Mouse (Mus musculus): ENCODE data around the gene Ldhal6b. TPM values are rescaled to one million over a fixed set of nuclear protein-coding genes. Genes with fewer than 3 reads are reported as not detected.

The Ldhal6b gene
- polyA plus RNA-seq, 1 experiment = 1.3 TPM

- no peaks in the 10 kb centered on the region for H3K36me3 ChIP-seq (ENCODE audit: control insufficient read depth, insufficient read depth, low read length, poor library complexity, severe bottlenecking)
- H3K9me3 ChIP-seq (replicated peaks; ENCODE audit: control insufficient read depth, insufficient read depth, low read length, poor library complexity, severe bottlenecking) = peaks cover 4% of the 10 kb centered on the region; the same call in 1 of the 2 replicates
- peaks cover 3% of the 10 kb centered on the region for H3K4me1 ChIP-seq (ENCODE audit: control insufficient read depth, insufficient read depth, low read length)
- TF ChIP-seq POLR2A (IDR thresholded peaks at IDR 0.05; ENCODE audit: insufficient read depth, low read length) (no peak), CTCF (IDR thresholded peaks at IDR 0.05; ENCODE audit: low read depth, low read length) (no peak), EP300 (IDR thresholded peaks at IDR 0.05; ENCODE audit: insufficient read depth, low read depth, low read length) (no peak)
- no peaks in the 10 kb centered on the region for H3K27me3 ChIP-seq (ENCODE audit: control insufficient read depth, insufficient read depth, low read length, poor library complexity, severe bottlenecking)
- no peak overlapping the region for H3K27ac ChIP-seq (ENCODE audit: insufficient read depth, low read length)
- H3K4me3 ChIP-seq (ENCODE audit: low read depth, low read length) = no peak overlapping the region
- no peak overlapping the region for H3K9ac ChIP-seq (ENCODE audit: low read depth, poor library complexity, severe bottlenecking)
Measured at GRCm38 (mm10) chr17:5388351-5388750, 30.2 kb downstream of the Ldhal6b start.

DNA sequence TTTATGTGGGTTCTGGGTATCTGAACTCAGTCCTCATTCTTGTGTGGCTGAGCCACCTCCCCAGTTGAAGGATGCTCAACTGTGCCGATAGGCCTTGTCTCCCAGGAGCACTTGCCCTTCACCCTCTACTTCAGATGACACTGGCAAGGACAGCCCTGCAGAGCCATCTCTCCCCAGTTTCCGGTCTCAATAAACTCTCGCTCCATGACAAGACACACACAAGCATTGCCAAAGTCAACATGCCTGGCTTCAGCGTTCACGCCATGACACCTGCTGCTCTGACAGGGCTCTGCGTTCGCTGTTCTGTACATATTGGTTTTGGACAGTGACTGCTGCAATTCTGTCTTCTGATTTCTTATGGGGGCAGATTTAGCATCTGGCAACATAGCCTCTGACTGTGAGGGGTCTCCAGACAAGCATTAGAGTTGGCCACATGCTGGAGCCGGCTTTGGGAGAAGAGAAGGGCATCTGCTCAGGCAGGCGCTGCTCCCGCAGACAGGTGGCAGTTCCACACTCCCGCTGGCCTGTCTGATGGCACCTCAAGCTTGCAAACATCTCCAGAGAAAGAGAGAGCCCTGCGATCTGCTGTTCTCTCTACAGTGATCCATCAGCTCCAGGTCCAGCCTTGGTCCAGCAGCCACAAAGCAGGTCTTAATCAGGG is 31.6 kb downstream of the Ldhal6b start:
- no peak overlapping the region for H3K9ac ChIP-seq (ENCODE audit: low read depth, poor library complexity, severe bottlenecking)
- peaks cover 3% of the 10 kb centered on the region for H3K4me1 ChIP-seq (ENCODE audit: control insufficient read depth, insufficient read depth, low read length)
- no peaks in the 10 kb centered on the region for H3K9me3 ChIP-seq (replicated peaks; ENCODE audit: control insufficient read depth, insufficient read depth, low read length, poor library complexity, severe bottlenecking)
- H3K27me3 ChIP-seq (ENCODE audit: control insufficient read depth, insufficient read depth, low read length, poor library complexity, severe bottlenecking) = no peaks in the 10 kb centered on the region
- H3K36me3 ChIP-seq (ENCODE audit: control insufficient read depth, insufficient read depth, low read length, poor library complexity, severe bottlenecking) = no peaks in the 10 kb centered on the region
- TF ChIP-seq EP300 (IDR thresholded peaks at IDR 0.05; ENCODE audit: insufficient read depth, low read depth, low read length) (no peak), POLR2A (IDR thresholded peaks at IDR 0.05; ENCODE audit: insufficient read depth, low read length) (no peak), CTCF (IDR thresholded peaks at IDR 0.05; ENCODE audit: low read depth, low read length) (no peak)
- H3K27ac ChIP-seq (ENCODE audit: insufficient read depth, low read length) = no peak overlapping the region
- H3K4me3 ChIP-seq (ENCODE audit: low read depth, low read length) = no peak overlapping the region

DNA sequence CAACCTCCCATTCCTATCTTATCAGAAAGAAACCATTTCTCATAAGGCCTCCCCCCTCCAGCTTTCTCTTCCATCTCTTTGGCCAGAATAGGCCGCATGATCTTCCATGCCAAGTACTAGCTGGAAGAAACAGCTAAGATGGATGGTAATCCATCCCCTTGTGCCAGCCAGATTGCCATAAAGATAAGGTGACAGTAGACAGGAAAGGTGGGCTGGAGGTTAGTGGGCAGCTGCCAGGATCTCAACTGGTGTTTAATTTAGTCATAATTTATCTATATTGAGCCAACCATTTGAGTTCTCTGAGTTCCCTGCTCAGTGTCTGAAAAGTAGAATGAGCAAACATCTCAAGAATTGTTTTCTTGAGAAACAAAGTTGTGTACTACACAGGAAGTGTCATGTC is 32.9 kb downstream of the Ldhal6b start:
- no peaks in the 10 kb centered on the region for H3K9me3 ChIP-seq (replicated peaks; ENCODE audit: control insufficient read depth, insufficient read depth, low read length, poor library complexity, severe bottlenecking)
- TF ChIP-seq CTCF (IDR thresholded peaks at IDR 0.05; ENCODE audit: low read depth, low read length) (no peak), POLR2A (IDR thresholded peaks at IDR 0.05; ENCODE audit: insufficient read depth, low read length) (no peak), EP300 (IDR thresholded peaks at IDR 0.05; ENCODE audit: insufficient read depth, low read depth, low read length) (no peak)
- no peaks in the 10 kb centered on the region for H3K27me3 ChIP-seq (ENCODE audit: control insufficient read depth, insufficient read depth, low read length, poor library complexity, severe bottlenecking)
- H3K4me1 ChIP-seq (ENCODE audit: control insufficient read depth, insufficient read depth, low read length) = peaks cover 3% of the 10 kb centered on the region
- H3K27ac ChIP-seq (ENCODE audit: insufficient read depth, low read length) = no peak overlapping the region
- no peaks in the 10 kb centered on the region for H3K36me3 ChIP-seq (ENCODE audit: control insufficient read depth, insufficient read depth, low read length, poor library complexity, severe bottlenecking)
- no peak overlapping the region for H3K9ac ChIP-seq (ENCODE audit: low read depth, poor library complexity, severe bottlenecking)
- H3K4me3 ChIP-seq (ENCODE audit: low read depth, low read length) = no peak overlapping the region

GRCm38 (mm10) chr17:5377930-5378310 is 40.6 kb downstream of the Ldhal6b start:
- Histone ChIP-seq H3K9me3 (replicated peaks; ENCODE audit: control insufficient read depth, insufficient read depth, low read length, poor library complexity, severe bottlenecking) (no peaks in the 10 kb centered on the region), H3K9ac (ENCODE audit: low read depth, poor library complexity, severe bottlenecking) (no peak overlapping the region), H3K27me3 (ENCODE audit: control insufficient read depth, insufficient read depth, low read length, poor library complexity, severe bottlenecking) (no peaks in the 10 kb centered on the region), H3K27ac (ENCODE audit: insufficient read depth, low read length) (no peak overlapping the region), H3K36me3 (ENCODE audit: control insufficient read depth, insufficient read depth, low read length, poor library complexity, severe bottlenecking) (no peaks in the 10 kb centered on the region), H3K4me1 (ENCODE audit: control insufficient read depth, insufficient read depth, low read length) (peaks cover 2% of the 10 kb centered on the region), H3K4me3 (ENCODE audit: low read depth, low read length) (no peak overlapping the region)
- TF ChIP-seq CTCF (IDR thresholded peaks at IDR 0.05; ENCODE audit: low read depth, low read length) (no peak), EP300 (IDR thresholded peaks at IDR 0.05; ENCODE audit: insufficient read depth, low read depth, low read length) (no peak), POLR2A (IDR thresholded peaks at IDR 0.05; ENCODE audit: insufficient read depth, low read length) (no peak)

GRCm38 (mm10) chr17:5377151-5377929 is 41.2 kb downstream of the Ldhal6b start:
- Histone ChIP-seq H3K27me3 (ENCODE audit: control insufficient read depth, insufficient read depth, low read length, poor library complexity, severe bottlenecking) (no peaks in the 10 kb centered on the region), H3K9me3 (replicated peaks; ENCODE audit: control insufficient read depth, insufficient read depth, low read length, poor library complexity, severe bottlenecking) (no peaks in the 10 kb centered on the region), H3K36me3 (ENCODE audit: control insufficient read depth, insufficient read depth, low read length, poor library complexity, severe bottlenecking) (no peaks in the 10 kb centered on the region), H3K4me3 (ENCODE audit: low read depth, low read length) (no peak overlapping the region), H3K4me1 (ENCODE audit: control insufficient read depth, insufficient read depth, low read length) (peaks cover 2% of the 10 kb centered on the region), H3K27ac (ENCODE audit: insufficient read depth, low read length) (no peak overlapping the region), H3K9ac (ENCODE audit: low read depth, poor library complexity, severe bottlenecking) (no peak overlapping the region)
- TF ChIP-seq EP300 (IDR thresholded peaks at IDR 0.05; ENCODE audit: insufficient read depth, low read depth, low read length) = no peak
- no peak for TF ChIP-seq CTCF (IDR thresholded peaks at IDR 0.05; ENCODE audit: low read depth, low read length)

DNA sequence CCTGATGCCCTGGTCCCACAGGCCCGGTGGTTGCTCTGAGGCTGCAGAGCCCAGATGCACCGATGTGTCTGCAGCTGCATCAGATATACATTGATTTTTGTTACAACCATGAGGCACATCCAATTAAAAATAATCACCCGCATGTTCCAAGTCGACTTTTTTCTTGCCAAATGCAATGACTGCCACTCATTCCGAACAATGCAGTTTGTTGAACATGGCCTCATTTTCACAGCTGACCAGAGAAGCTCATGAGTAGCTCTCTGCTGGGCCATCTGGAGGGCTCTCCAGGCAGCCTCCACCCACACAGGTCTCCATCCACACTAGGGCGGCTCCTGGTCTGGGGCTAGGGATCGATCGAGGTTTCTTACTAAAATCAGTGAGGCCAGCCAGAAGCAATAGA is 45.6 kb downstream of the Ldhal6b start:
- Histone ChIP-seq H3K36me3 (ENCODE audit: control insufficient read depth, insufficient read depth, low read length, poor library complexity, severe bottlenecking) (no peaks in the 10 kb centered on the region), H3K9ac (ENCODE audit: low read depth, poor library complexity, severe bottlenecking) (no peak overlapping the region), H3K4me3 (ENCODE audit: low read depth, low read length) (no peak overlapping the region), H3K27ac (ENCODE audit: insufficient read depth, low read length) (no peak overlapping the region), H3K9me3 (replicated peaks; ENCODE audit: control insufficient read depth, insufficient read depth, low read length, poor library complexity, severe bottlenecking) (no peaks in the 10 kb centered on the region), H3K4me1 (ENCODE audit: control insufficient read depth, insufficient read depth, low read length) (peaks cover 2% of the 10 kb centered on the region), H3K27me3 (ENCODE audit: control insufficient read depth, insufficient read depth, low read length, poor library complexity, severe bottlenecking) (no peaks in the 10 kb centered on the region)
- TF ChIP-seq POLR2A (IDR thresholded peaks at IDR 0.05; ENCODE audit: insufficient read depth, low read length) (no peak), EP300 (IDR thresholded peaks at IDR 0.05; ENCODE audit: insufficient read depth, low read depth, low read length) (no peak), CTCF (IDR thresholded peaks at IDR 0.05; ENCODE audit: low read depth, low read length) (no peak)

Data from ES-Bruce4 (cell line).